Mouse (Mus musculus): Measurements from ENCODE around the gene Dnajb8. TPM values are rescaled to one million over a fixed set of nuclear protein-coding genes. Genes with fewer than 3 reads are reported as not detected.

Gene Dnajb8
- total RNA-seq, 4 experiments from 2014 or later, result not detected

GRCm38 (mm10) chr6:88199718-88200692, 22.1 kb upstream of the Dnajb8 start:
- no peak for DNase-seq

GRCm38 (mm10) chr6:88200693-88201609, 21.1 kb upstream of the Dnajb8 start:
- no peak for DNase-seq

GRCm38 (mm10) chr6:88201926-88202700, 20.0 kb upstream of the Dnajb8 start:
- no peak for DNase-seq

GRCm38 (mm10) chr6:88202921-88203690, 19.0 kb upstream of the Dnajb8 start:
- DNase-seq, result no peak

- DNase-seq, result no peak
Observed at GRCm38 (mm10) chr6:88203791-88204405, 18.2 kb upstream of the Dnajb8 start.

- DNase-seq, result no peak
Observed at GRCm38 (mm10) chr6:88204531-88205385, 17.3 kb upstream of the Dnajb8 start.

GRCm38 (mm10) chr6:88205386-88205700, 16.7 kb upstream of the Dnajb8 start:
- no peak for DNase-seq

- no peak for DNase-seq
Observed at GRCm38 (mm10) chr6:88205937-88206336, 16.1 kb upstream of the Dnajb8 start.

- no peak for DNase-seq
Observed at GRCm38 (mm10) chr6:88206566-88206965, 15.5 kb upstream of the Dnajb8 start.

GRCm38 (mm10) chr6:88207403-88208033, 14.6 kb upstream of the Dnajb8 start:
- no peak for DNase-seq

- DNase-seq, result no peak
Observed at GRCm38 (mm10) chr6:88208321-88208720, 13.7 kb upstream of the Dnajb8 start.

- no peak for DNase-seq
Observed at GRCm38 (mm10) chr6:88209453-88209852, 12.6 kb upstream of the Dnajb8 start.

- DNase-seq, result no peak
Observed at GRCm38 (mm10) chr6:88210182-88210581, 11.9 kb upstream of the Dnajb8 start.

GRCm38 (mm10) chr6:88215797-88216196, 6.3 kb upstream of the Dnajb8 start:
- DNase-seq, result no peak

GRCm38 (mm10) chr6:88216199-88216598, 5.9 kb upstream of the Dnajb8 start:
- no peak for DNase-seq

- DNase-seq, result no peak
Observed at GRCm38 (mm10) chr6:88219094-88219493, 3.0 kb upstream of the Dnajb8 start.

- DNase-seq, result no peak
Observed at GRCm38 (mm10) chr6:88226570-88226994, 4.5 kb downstream of the Dnajb8 start.

- DNase-seq, result no peak
Observed at GRCm38 (mm10) chr6:88227537-88227936, 5.5 kb downstream of the Dnajb8 start.

- DNase-seq, result no peak
Observed at GRCm38 (mm10) chr6:88229221-88229620, 7.2 kb downstream of the Dnajb8 start.

- DNase-seq, result no peak
Observed at GRCm38 (mm10) chr6:88231821-88232220, 9.8 kb downstream of the Dnajb8 start.
